Mouse (Mus musculus): ENCODE data around the gene Prss30. TPM values are rescaled to one million over a fixed set of nuclear protein-coding genes. Genes with fewer than 3 reads are reported as not detected.
A peak's percentile ranks its signal among the peaks of the same experiment; 100 is the strongest.

Prss30 gene
- polyA plus RNA-seq (2012; rRNA removed): 1.5 and 2.7 TPM in 2 replicates

DNA sequence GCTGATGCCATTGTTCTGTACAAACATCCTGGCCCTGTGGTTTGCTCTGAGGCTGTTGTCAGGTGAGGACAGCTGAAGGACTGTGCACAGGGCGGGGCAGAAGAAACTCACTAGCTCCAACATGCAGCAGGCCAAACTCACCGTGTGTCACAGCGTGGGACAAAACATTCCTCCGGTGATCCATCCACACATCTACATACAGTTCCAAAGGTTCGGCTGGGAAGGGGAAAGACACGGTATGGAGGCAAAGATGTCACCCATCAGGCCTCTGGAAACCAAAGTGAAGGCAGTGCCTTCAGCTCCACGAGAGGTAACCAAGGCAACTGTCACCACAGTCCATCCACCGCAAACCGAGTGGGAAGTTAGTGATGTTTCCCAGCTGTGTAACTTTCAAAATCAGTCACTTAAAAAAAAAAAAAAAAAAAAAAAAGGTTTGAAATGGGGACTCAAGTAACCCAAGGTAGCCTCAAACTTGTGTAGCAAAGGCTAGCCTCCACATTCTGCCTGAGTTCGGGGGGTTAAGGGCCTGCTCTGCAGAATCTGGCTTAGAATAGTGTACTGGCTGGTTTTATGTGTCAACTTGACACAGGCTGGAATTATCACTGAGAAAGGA lies at the start of gene Prss30:
Gene Prss30 (minus strand): TSS at position 270 of the 613 bp plus-strand sequence.
- no peak for DNase-seq
- 59% methylated on average over 10 of the region's 10 CpGs for WGBS
- H3K4me1 ChIP-seq (ENCODE audit: control insufficient read depth, insufficient read depth, low read length): no peaks in the 10 kb centered on the region
- no peak for TF ChIP-seq POLR2A (IDR thresholded peaks at IDR 0.05; ENCODE audit: borderline replicate concordance, extremely low read depth, low read depth, low read length)
- TF ChIP-seq CTCF (IDR thresholded peaks at IDR 0.05; ENCODE audit: insufficient read depth, low read length): no peak
- H3K4me3 ChIP-seq (replicated peaks; ENCODE audit: extremely low read depth, low read depth, low read length): peak within 1 kb of the TSS; percentile 24

DNA sequence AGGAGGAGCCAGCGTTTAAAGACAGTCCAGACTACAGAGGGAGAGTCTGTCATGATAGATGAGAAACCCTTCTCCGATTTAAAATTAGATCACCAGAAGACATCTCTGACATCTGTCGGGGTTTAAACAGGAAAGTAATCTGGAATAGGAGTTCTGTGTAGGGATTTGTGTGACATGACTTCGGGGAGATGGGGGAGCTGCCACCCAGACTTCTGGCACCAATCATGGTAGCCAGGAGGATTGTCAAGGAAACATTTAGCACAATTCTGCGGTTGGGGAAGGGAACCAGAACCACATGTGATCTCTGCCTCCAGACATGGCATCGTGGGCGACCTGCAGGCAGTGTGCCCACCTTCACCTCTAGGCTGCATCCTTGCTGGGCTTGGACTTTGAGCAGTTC lies 49.1 kb upstream of the Prss30 start:
- Histone ChIP-seq H3K4me3 (replicated peaks; ENCODE audit: extremely low read depth, low read depth, low read length) (no peak overlapping the region), H3K4me1 (ENCODE audit: control insufficient read depth, insufficient read depth, low read length) (no peaks in the 10 kb centered on the region)
- 77% methylated on average over 7 of the region's 7 CpGs for WGBS
- TF ChIP-seq CTCF (IDR thresholded peaks at IDR 0.05; ENCODE audit: insufficient read depth, low read length): no peak
- no peak for TF ChIP-seq POLR2A (IDR thresholded peaks at IDR 0.05; ENCODE audit: borderline replicate concordance, extremely low read depth, low read depth, low read length)
- no peak for DNase-seq

DNA sequence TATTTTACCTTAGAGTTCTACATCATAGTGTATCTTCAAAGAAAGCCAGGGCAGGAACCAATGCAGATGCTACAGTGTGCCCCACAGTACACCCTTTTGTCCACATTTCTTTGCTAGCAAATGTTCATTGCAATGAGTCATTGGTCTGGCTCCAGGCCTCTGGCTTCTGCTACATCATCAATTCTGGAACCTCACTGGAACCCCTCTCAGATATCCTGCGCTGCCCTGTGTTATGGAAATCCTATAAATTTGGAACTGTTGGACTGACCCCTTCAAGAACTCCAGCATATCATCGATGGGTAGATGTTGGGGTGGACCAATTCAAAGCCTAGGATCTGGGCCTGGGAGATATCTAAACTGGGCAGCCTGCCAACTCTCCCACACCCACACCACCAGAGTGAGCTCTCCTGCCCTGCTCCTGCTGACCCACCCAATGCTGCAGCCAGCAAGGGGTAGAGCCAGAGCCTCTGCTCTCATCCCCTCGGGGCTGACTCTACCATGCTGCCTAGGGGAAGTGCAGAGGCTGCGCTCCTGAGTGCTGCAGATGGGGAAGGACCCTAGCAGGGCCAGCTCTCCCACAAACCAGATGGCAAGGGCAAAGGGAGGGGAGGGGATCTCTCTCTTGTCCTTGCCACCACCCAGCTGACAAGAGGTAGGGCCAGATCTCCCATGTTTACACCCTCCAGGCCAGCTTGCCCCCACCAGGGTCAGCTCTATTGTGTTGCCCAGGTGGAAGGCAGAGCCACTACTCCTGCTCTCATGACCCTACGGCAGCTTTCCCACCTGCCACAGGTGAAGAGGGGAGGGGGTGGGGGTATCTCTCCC lies 41.2 kb upstream of the Prss30 start:
- TF ChIP-seq POLR2A (IDR thresholded peaks at IDR 0.05; ENCODE audit: borderline replicate concordance, extremely low read depth, low read depth, low read length) (no peak), CTCF (IDR thresholded peaks at IDR 0.05; ENCODE audit: insufficient read depth, low read length) (no peak)
- 46% methylated on average over 5 of the region's 5 CpGs for WGBS
- DNase-seq: no peak

DNA sequence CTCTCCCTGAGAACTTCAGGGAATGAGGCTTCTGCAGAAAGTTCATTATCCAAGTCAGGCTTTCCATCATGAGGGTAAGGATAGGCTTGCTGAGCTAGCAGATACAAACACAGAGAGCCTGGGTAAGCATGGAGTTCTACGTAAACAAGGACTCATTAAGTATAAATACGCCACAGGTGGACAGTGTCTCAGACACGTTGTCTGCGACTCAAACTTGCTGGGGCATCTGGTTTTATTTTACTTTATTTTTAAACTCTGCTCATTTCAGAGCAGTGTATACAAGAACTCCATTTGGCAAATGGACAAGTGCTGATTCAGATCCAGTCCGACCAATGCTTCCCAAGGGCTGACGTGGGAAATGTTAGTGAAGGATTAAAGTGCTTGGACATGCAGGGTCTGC lies 40.3 kb upstream of the Prss30 start:
- DNase-seq: no peak
- WGBS: 34% methylated on average over 6 of the region's 6 CpGs
- TF ChIP-seq POLR2A (IDR thresholded peaks at IDR 0.05; ENCODE audit: borderline replicate concordance, extremely low read depth, low read depth, low read length) (no peak), CTCF (IDR thresholded peaks at IDR 0.05; ENCODE audit: insufficient read depth, low read length) (no peak)
- Histone ChIP-seq H3K4me1 (ENCODE audit: control insufficient read depth, insufficient read depth, low read length) (no peaks in the 10 kb centered on the region; the same call in 1 of the 2 replicates), H3K4me3 (replicated peaks; ENCODE audit: extremely low read depth, low read depth, low read length) (no peak overlapping the region)

More for the DNA sequence above, 41.2 kb upstream of the Prss30 start:
- Histone ChIP-seq H3K4me1 (ENCODE audit: control insufficient read depth, insufficient read depth, low read length) (no peaks in the 10 kb centered on the region; the same call in 1 of the 2 replicates), H3K4me3 (replicated peaks; ENCODE audit: extremely low read depth, low read depth, low read length) (no peak overlapping the region)

DNA sequence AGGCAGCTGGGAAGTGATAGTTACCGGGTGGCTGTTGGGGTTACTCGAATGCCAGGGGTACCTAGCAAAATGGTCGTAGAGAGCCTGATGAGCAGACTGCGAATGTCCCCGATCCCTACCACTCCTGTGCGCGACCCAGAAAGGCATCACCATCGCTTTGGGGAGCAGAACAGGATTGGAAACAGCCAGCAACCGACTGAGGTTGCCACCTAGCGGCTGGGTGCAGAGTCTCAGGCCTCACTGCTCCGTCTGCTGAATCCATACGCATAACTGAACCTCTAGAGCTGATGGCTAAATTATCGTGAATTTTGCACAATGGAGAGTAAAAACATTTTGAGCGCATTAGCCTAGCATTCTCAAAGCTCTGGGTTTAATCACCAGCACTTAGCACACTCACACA lies 35.4 kb upstream of the Prss30 start:
- WGBS: 38% methylated on average over 14 of the region's 14 CpGs
- no peak for TF ChIP-seq POLR2A (IDR thresholded peaks at IDR 0.05; ENCODE audit: borderline replicate concordance, extremely low read depth, low read depth, low read length)
- TF ChIP-seq CTCF (IDR thresholded peaks at IDR 0.05; ENCODE audit: insufficient read depth, low read length): peak; percentile 70
- H3K4me3 ChIP-seq (replicated peaks; ENCODE audit: extremely low read depth, low read depth, low read length): no peak overlapping the region
- H3K4me1 ChIP-seq (ENCODE audit: control insufficient read depth, insufficient read depth, low read length): no peaks in the 10 kb centered on the region
- DNase-seq: no peak

- no peak for DNase-seq
- 77% methylated on average over 5 of the region's 5 CpGs for WGBS
- Histone ChIP-seq H3K4me3 (replicated peaks; ENCODE audit: extremely low read depth, low read depth, low read length) (no peak overlapping the region), H3K4me1 (ENCODE audit: control insufficient read depth, insufficient read depth, low read length) (no peaks in the 10 kb centered on the region)
- TF ChIP-seq POLR2A (IDR thresholded peaks at IDR 0.05; ENCODE audit: borderline replicate concordance, extremely low read depth, low read depth, low read length) (no peak), CTCF (IDR thresholded peaks at IDR 0.05; ENCODE audit: insufficient read depth, low read length) (no peak)
Observed at GRCm38 (mm10) chr17:24014433-24014965, 34.1 kb upstream of the Prss30 start.

DNA sequence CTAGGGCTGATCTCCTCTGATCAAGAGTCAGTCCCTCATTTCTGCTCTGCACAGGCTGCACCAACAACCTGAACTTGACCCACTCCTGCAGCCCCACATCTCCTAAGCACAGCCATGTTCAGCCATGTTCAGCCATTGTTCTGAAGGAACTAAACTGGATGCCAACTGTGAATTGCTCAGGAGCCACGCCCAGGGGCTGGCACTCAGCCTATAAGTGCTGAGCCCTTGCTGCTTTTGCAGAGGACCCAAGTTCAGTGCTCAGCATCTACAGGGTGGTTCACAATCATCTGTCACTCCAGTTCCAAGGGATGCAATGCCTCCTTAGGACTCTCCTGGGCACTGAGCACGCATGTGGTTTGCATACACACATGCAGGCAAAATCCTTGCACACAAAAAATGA lies 32.6 kb upstream of the Prss30 start:
- DNase-seq: no peak
- TF ChIP-seq POLR2A (IDR thresholded peaks at IDR 0.05; ENCODE audit: borderline replicate concordance, extremely low read depth, low read depth, low read length): no peak
- no peak for TF ChIP-seq CTCF (IDR thresholded peaks at IDR 0.05; ENCODE audit: insufficient read depth, low read length)
- WGBS: 72% methylated on average over 2 of the region's 2 CpGs

GRCm38 (mm10) chr17:24009617-24010016 lies 29.3 kb upstream of the Prss30 start:
- 65% methylated on average over 5 of the region's 5 CpGs for WGBS
- DNase-seq: no peak
- Histone ChIP-seq H3K4me1 (ENCODE audit: control insufficient read depth, insufficient read depth, low read length) (no peaks in the 10 kb centered on the region), H3K4me3 (replicated peaks; ENCODE audit: extremely low read depth, low read depth, low read length) (no peak overlapping the region)
- peak; percentile 17; the same call in 1 of the 2 replicates for TF ChIP-seq CTCF (IDR thresholded peaks at IDR 0.05; ENCODE audit: insufficient read depth, low read length)
- no peak for TF ChIP-seq POLR2A (IDR thresholded peaks at IDR 0.05; ENCODE audit: borderline replicate concordance, extremely low read depth, low read depth, low read length)

More for the DNA sequence above, 32.6 kb upstream of the Prss30 start:
- no peak overlapping the region for H3K4me3 ChIP-seq (replicated peaks; ENCODE audit: extremely low read depth, low read depth, low read length)
- no peaks in the 10 kb centered on the region for H3K4me1 ChIP-seq (ENCODE audit: control insufficient read depth, insufficient read depth, low read length)

DNA sequence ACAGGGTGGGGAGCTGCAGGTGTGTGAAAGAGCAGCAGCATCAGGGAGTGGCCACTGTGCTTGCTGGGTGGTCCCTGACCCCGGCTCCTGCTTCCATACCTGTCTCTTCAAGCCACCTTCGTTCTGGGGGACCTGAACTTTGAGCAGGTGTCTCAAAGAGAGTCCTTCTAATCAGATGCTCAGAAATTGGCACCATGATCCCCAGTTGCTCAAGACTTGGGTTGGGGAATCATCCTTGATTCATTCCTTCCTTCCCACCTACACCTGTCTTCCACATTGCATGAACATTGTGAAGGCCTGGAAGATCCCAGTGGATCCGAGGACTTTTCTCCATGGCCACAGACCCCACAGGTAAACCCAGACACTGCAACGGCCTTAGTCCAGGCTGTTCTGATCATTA lies 27.7 kb upstream of the Prss30 start:
- Histone ChIP-seq H3K4me1 (ENCODE audit: control insufficient read depth, insufficient read depth, low read length) (no peaks in the 10 kb centered on the region), H3K4me3 (replicated peaks; ENCODE audit: extremely low read depth, low read depth, low read length) (no peak overlapping the region)
- no peak for DNase-seq
- 65% methylated on average over 4 of the region's 4 CpGs for WGBS
- no peak for TF ChIP-seq POLR2A (IDR thresholded peaks at IDR 0.05; ENCODE audit: borderline replicate concordance, extremely low read depth, low read depth, low read length)
- TF ChIP-seq CTCF (IDR thresholded peaks at IDR 0.05; ENCODE audit: insufficient read depth, low read length): no peak

Data from lung, adult 2 months (tissue).